Mouse (Mus musculus): ENCODE results near the gene Wdr90. TPM values are rescaled to one million over a fixed set of nuclear protein-coding genes. Genes with fewer than 3 reads are reported as not detected.

Gene Wdr90
- polyA plus RNA-seq, 1 experiment from 2014 or later = 18.2 TPM

- Histone ChIP-seq H3K9ac (ENCODE audit: low read length) (no peak within 1 kb of the TSS), H3K4me3 (ENCODE audit: low read depth, low read length) (no peak within 1 kb of the TSS), H3K27ac (ENCODE audit: low read depth) (no peak within 1 kb of the TSS), H3K27me3 (replicated peaks; ENCODE audit: control insufficient read depth, insufficient read depth, low read length) (no peaks in the 10 kb centered on the region), H3K36me3 (ENCODE audit: control insufficient read depth, insufficient read depth, low read length) (peaks cover 56% of the 10 kb centered on the region), H3K9me3 (ENCODE audit: control insufficient read depth, low read length) (no peaks in the 10 kb centered on the region), H3K4me2 (ENCODE audit: low read length) (no peak within 1 kb of the TSS), H3K4me1 (replicated peaks; ENCODE audit: control insufficient read depth, insufficient read depth, low read length) (peaks cover 14% of the 10 kb centered on the region)
- no peak for ATAC-seq (replicated peaks; ENCODE audit: low FRiP score, low TSS enrichment, low read depth)
- no peak for DNase-seq (ENCODE audit: low spot score)
- 39% methylated on average over 5 of the region's 5 CpGs for WGBS
These were observed 19.1 kb upstream of the Wdr90 start, which contains the start of gene Wfikkn1 for GRCm38 (mm10) chr17:25880196-25880910. Gene Wfikkn1, minus strand, starts transcription at chr17:25880858.

DNA sequence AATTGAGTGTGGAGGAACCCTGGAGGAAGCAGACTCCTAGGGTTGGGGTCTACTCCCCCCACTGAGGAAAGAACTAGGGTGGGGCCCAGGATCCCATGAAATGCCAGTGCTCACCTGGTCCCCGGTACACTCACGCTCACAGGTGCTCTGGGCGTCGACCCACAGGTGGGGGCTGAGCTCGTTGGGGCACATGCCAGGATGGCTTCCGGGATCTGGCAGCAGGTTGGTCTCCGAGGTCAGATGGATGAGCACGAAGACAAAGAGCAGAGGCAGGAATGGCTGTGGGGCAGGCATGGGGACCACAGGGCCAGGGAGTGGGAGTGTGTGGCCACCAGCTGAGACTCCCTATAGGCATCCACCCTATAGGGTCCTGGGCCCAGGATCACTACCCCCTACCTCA is 18.4 kb upstream of the Wdr90 start:
- no peak for DNase-seq (ENCODE audit: low spot score)
- WGBS = 79% methylated on average over 8 of the region's 8 CpGs

GRCm38 (mm10) chr17:25879261-25879660 is 18.0 kb upstream of the Wdr90 start:
- DNase-seq (ENCODE audit: low spot score) (no peak), ATAC-seq (replicated peaks; ENCODE audit: low FRiP score, low TSS enrichment, low read depth) (no peak)
- Histone ChIP-seq H3K4me3 (ENCODE audit: low read depth, low read length) (no peak overlapping the region), H3K27me3 (replicated peaks; ENCODE audit: control insufficient read depth, insufficient read depth, low read length) (no peaks in the 10 kb centered on the region), H3K4me1 (replicated peaks; ENCODE audit: control insufficient read depth, insufficient read depth, low read length) (peaks cover 14% of the 10 kb centered on the region), H3K9ac (ENCODE audit: low read length) (no peak overlapping the region), H3K4me2 (ENCODE audit: low read length) (no peak overlapping the region), H3K36me3 (ENCODE audit: control insufficient read depth, insufficient read depth, low read length) (peaks cover 46% of the 10 kb centered on the region), H3K27ac (ENCODE audit: low read depth) (no peak overlapping the region), H3K9me3 (ENCODE audit: control insufficient read depth, low read length) (no peaks in the 10 kb centered on the region)
- 56% methylated on average over 4 of the region's 4 CpGs for WGBS

More for the DNA sequence above, 18.4 kb upstream of the Wdr90 start:
- ATAC-seq (replicated peaks; ENCODE audit: low FRiP score, low TSS enrichment, low read depth) = no peak
- Histone ChIP-seq H3K27me3 (replicated peaks; ENCODE audit: control insufficient read depth, insufficient read depth, low read length) (no peaks in the 10 kb centered on the region), H3K4me1 (replicated peaks; ENCODE audit: control insufficient read depth, insufficient read depth, low read length) (peaks cover 14% of the 10 kb centered on the region), H3K9ac (ENCODE audit: low read length) (no peak overlapping the region), H3K4me3 (ENCODE audit: low read depth, low read length) (no peak overlapping the region), H3K36me3 (ENCODE audit: control insufficient read depth, insufficient read depth, low read length) (peaks cover 51% of the 10 kb centered on the region), H3K4me2 (ENCODE audit: low read length) (no peak overlapping the region), H3K9me3 (ENCODE audit: control insufficient read depth, low read length) (no peaks in the 10 kb centered on the region), H3K27ac (ENCODE audit: low read depth) (no peak overlapping the region)

DNA sequence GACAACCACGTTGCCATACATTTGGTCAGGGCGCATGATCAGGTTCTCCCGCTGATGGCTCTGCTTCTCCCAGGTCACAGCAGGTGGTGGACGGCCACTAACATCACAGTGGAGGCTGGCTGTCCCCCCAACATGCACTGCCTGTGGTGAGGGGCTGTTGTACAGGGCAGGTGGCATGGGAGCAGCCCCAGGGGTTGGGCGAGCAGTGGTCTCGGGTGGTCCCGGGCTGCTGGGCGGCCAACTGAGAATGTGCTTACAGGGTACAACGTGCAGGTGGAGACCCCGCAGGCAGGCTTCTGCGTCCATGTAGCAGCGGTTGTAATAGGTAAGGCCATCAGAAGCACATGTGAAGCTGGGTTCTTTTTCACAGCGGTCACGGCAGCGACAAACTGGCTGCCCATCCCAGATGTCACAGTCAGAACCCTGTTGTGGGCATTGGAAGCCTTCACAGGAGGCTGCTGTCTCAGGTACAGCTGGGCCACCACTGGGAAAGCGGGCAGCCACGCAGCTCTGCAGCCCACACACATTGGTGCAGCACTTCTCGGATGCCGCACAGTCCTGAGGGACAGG is 17.4 kb upstream of the Wdr90 start:
- H3K27me3 ChIP-seq (replicated peaks; ENCODE audit: control insufficient read depth, insufficient read depth, low read length) = no peaks in the 10 kb centered on the region
- peaks cover 40% of the 10 kb centered on the region for H3K36me3 ChIP-seq (ENCODE audit: control insufficient read depth, insufficient read depth, low read length)
- ATAC-seq (replicated peaks; ENCODE audit: low FRiP score, low TSS enrichment, low read depth) (no peak), DNase-seq (ENCODE audit: low spot score) (no peak)
- no peak overlapping the region for H3K4me3 ChIP-seq (ENCODE audit: low read depth, low read length)
- 94% methylated on average over 19 of the region's 19 CpGs for WGBS
- no peak overlapping the region for H3K27ac ChIP-seq (ENCODE audit: low read depth)
- H3K9ac ChIP-seq (ENCODE audit: low read length) = no peak overlapping the region
- peaks cover 18% of the 10 kb centered on the region for H3K4me1 ChIP-seq (replicated peaks; ENCODE audit: control insufficient read depth, insufficient read depth, low read length)
- no peak overlapping the region for H3K4me2 ChIP-seq (ENCODE audit: low read length)
- H3K9me3 ChIP-seq (ENCODE audit: control insufficient read depth, low read length) = no peaks in the 10 kb centered on the region

- no peaks in the 10 kb centered on the region for H3K27me3 ChIP-seq (replicated peaks; ENCODE audit: control insufficient read depth, insufficient read depth, low read length)
- no peak for DNase-seq (ENCODE audit: low spot score)
- 94% methylated on average over 32 of the region's 32 CpGs for WGBS
These were observed 16.7 kb upstream of the Wdr90 start for GRCm38 (mm10) chr17:25877741-25878610.

GRCm38 (mm10) chr17:25877025-25877424 is 15.7 kb upstream of the Wdr90 start:
- no peak overlapping the region for H3K4me3 ChIP-seq (ENCODE audit: low read depth, low read length)
- H3K4me2 ChIP-seq (ENCODE audit: low read length) = no peak overlapping the region
- WGBS = 91% methylated on average over 3 of the region's 3 CpGs
- no peak overlapping the region for H3K27ac ChIP-seq (ENCODE audit: low read depth)
- no peak overlapping the region for H3K9ac ChIP-seq (ENCODE audit: low read length)
- peaks cover 24% of the 10 kb centered on the region for H3K36me3 ChIP-seq (ENCODE audit: control insufficient read depth, insufficient read depth, low read length)
- peaks cover 18% of the 10 kb centered on the region for H3K4me1 ChIP-seq (replicated peaks; ENCODE audit: control insufficient read depth, insufficient read depth, low read length)
- H3K9me3 ChIP-seq (ENCODE audit: control insufficient read depth, low read length) = no peaks in the 10 kb centered on the region
- H3K27me3 ChIP-seq (replicated peaks; ENCODE audit: control insufficient read depth, insufficient read depth, low read length) = no peaks in the 10 kb centered on the region
- DNase-seq (ENCODE audit: low spot score) (no peak), ATAC-seq (replicated peaks; ENCODE audit: low FRiP score, low TSS enrichment, low read depth) (no peak)

More at GRCm38 (mm10) chr17:25877741-25878610, 16.7 kb upstream of the Wdr90 start:
- no peak for ATAC-seq (replicated peaks; ENCODE audit: low FRiP score, low TSS enrichment, low read depth)
- Histone ChIP-seq H3K9me3 (ENCODE audit: control insufficient read depth, low read length) (no peaks in the 10 kb centered on the region), H3K4me3 (ENCODE audit: low read depth, low read length) (no peak overlapping the region), H3K27ac (ENCODE audit: low read depth) (no peak overlapping the region), H3K4me2 (ENCODE audit: low read length) (no peak overlapping the region), H3K4me1 (replicated peaks; ENCODE audit: control insufficient read depth, insufficient read depth, low read length) (peaks cover 18% of the 10 kb centered on the region), H3K9ac (ENCODE audit: low read length) (no peak overlapping the region), H3K36me3 (ENCODE audit: control insufficient read depth, insufficient read depth, low read length) (peaks cover 33% of the 10 kb centered on the region)

GRCm38 (mm10) chr17:25876347-25876915 is 15.1 kb upstream of the Wdr90 start:
- H3K36me3 ChIP-seq (ENCODE audit: control insufficient read depth, insufficient read depth, low read length) = peaks cover 19% of the 10 kb centered on the region
- no peaks in the 10 kb centered on the region for H3K27me3 ChIP-seq (replicated peaks; ENCODE audit: control insufficient read depth, insufficient read depth, low read length)
- H3K4me1 ChIP-seq (replicated peaks; ENCODE audit: control insufficient read depth, insufficient read depth, low read length) = peaks cover 18% of the 10 kb centered on the region
- no peak for ATAC-seq (replicated peaks; ENCODE audit: low FRiP score, low TSS enrichment, low read depth)
- no peaks in the 10 kb centered on the region for H3K9me3 ChIP-seq (ENCODE audit: control insufficient read depth, low read length)
- no peak overlapping the region for H3K27ac ChIP-seq (ENCODE audit: low read depth)
- no peak for DNase-seq (ENCODE audit: low spot score)
- peak overlapping the region; percentile 90 for H3K4me3 ChIP-seq (ENCODE audit: low read depth, low read length)
- H3K9ac ChIP-seq (ENCODE audit: low read length) = peak overlapping the region; percentile 59
- 61% methylated on average over 10 of the region's 10 CpGs for WGBS
- H3K4me2 ChIP-seq (ENCODE audit: low read length) = peak overlapping the region; percentile 88
